Mouse (Mus musculus) kidney, embryonic 14.5 days (tissue): ENCODE data around the gene Foxp1. TPM values are rescaled to one million over a fixed set of nuclear protein-coding genes. Genes with fewer than 3 reads are reported as not detected.
A peak's percentile ranks its signal among the peaks of the same experiment; 100 is the strongest.

Experiments
- ATAC-seq: fragments of 200-750 bp; cut with Nextera tagmentation; 2 replicates; pipeline ENCODE4 v1.8.0; 2017; ENCODE audit warnings: moderate number of reproducible peaks, mild to moderate bottlenecking, moderate TSS enrichment, moderate library complexity; ENCODE audit not compliant: low FRiP score, low TSS enrichment
- H3K27ac ChIP-seq: fragments of 300-500 bp; sonication (generic); 2 replicates; pipeline ENCODE4 v1.5.1; 2014; ENCODE audit warnings: low read depth, mild to moderate bottlenecking, low read length, moderate library complexity, mixed read lengths
- H3K27me3 ChIP-seq: fragments of 300-500 bp; sonication (generic); 2 replicates; pipeline ENCODE4 v1.6.1; 2014; ENCODE audit warnings: mild to moderate bottlenecking, low read length; ENCODE audit not compliant: control insufficient read depth, insufficient read depth
- H3K36me3 ChIP-seq: fragments of 300-500 bp; sonication (generic); 2 replicates; pipeline ENCODE4 v1.6.1; 2014; ENCODE audit warnings: low read length, mixed read lengths; ENCODE audit not compliant: control insufficient read depth, insufficient read depth
- H3K4me1 ChIP-seq: fragments of 300-500 bp; sonication (generic); 2 replicates; pipeline ENCODE4 v1.6.1; 2014; ENCODE audit warnings: low read length, mixed read lengths; ENCODE audit not compliant: control insufficient read depth, insufficient read depth
- H3K4me2 ChIP-seq: fragments of 300-500 bp; sonication (generic); replicated peaks from 2 replicates; pipeline ENCODE4 v1.6.1; 2014; ENCODE audit warnings: low read depth, mild to moderate bottlenecking, low read length
- H3K4me3 ChIP-seq: fragments of 300-500 bp; sonication (generic); 2 replicates; pipeline ENCODE4 v1.5.1; 2014; ENCODE audit warnings: mild to moderate bottlenecking, low read length
- H3K9ac ChIP-seq: fragments of 300-500 bp; sonication (generic); 2 replicates; pipeline ENCODE4 v1.6.1; 2014; ENCODE audit warnings: low read depth, mild to moderate bottlenecking, low read length, moderate library complexity
- H3K9me3 ChIP-seq: fragments of 300-500 bp; sonication (generic); 2 replicates; pipeline ENCODE4 v1.6.1; 2016; ENCODE audit warnings: low read length; ENCODE audit not compliant: control insufficient read depth
- WGBS: fragments of 180-500 bp; shearing (Covaris S2); extraction: QIAGEN DNeasy Blood & Tissue Kit; methylation state at CpG from one replicate; pipeline ENCODE4 v1.1.7; 2014; 5-methylcytosine and 5-hydroxymethylcytosine counted together
- polyA plus RNA-seq: library from polyadenylated mRNA; unstranded; fragments of >200 nt; fragmentation: Nextera tagmentation; extraction: Ambion mirVana; gene quantifications from 2 replicates; pipeline ENCODE4 v1.2.1, GENCODE M21; 2014

Gene Foxp1
- polyA plus RNA-seq, 1 experiment from 2014 or later = 67.4 TPM

- ATAC-seq = no peak
- WGBS = 58% methylated on average over 5 of the region's 5 CpGs
- Histone ChIP-seq H3K27me3 (no peaks in the 10 kb centered on the region), H3K36me3 (no peaks in the 10 kb centered on the region), H3K4me1 (peaks cover 21% of the 10 kb centered on the region), H3K4me3 (no peak overlapping the region), H3K9me3 (no peaks in the 10 kb centered on the region), H3K27ac (no peak overlapping the region), H3K4me2 (no peak overlapping the region), H3K9ac (no peak overlapping the region)
Measured at GRCm38 (mm10) chr6:99496114-99496513, 26.4 kb downstream of the Foxp1 start.

GRCm38 (mm10) chr6:99492937-99493336 is 29.6 kb downstream of the Foxp1 start:
- H3K4me2 ChIP-seq = no peak overlapping the region
- H3K4me3 ChIP-seq = no peak overlapping the region
- no peaks in the 10 kb centered on the region for H3K27me3 ChIP-seq
- no peaks in the 10 kb centered on the region for H3K36me3 ChIP-seq
- no peak for ATAC-seq
- 53% methylated on average over 3 of the region's 3 CpGs for WGBS
- H3K4me1 ChIP-seq = peaks cover 30% of the 10 kb centered on the region
- H3K9me3 ChIP-seq = no peaks in the 10 kb centered on the region
- no peak overlapping the region for H3K9ac ChIP-seq
- no peak overlapping the region for H3K27ac ChIP-seq

GRCm38 (mm10) chr6:99491979-99492544 is 30.5 kb downstream of the Foxp1 start:
- 78% methylated on average over 6 of the region's 6 CpGs for WGBS
- H3K9ac ChIP-seq = no peak overlapping the region
- no peak overlapping the region for H3K4me3 ChIP-seq
- peaks cover 30% of the 10 kb centered on the region for H3K4me1 ChIP-seq
- no peak overlapping the region for H3K4me2 ChIP-seq
- H3K9me3 ChIP-seq = no peaks in the 10 kb centered on the region
- H3K36me3 ChIP-seq = no peaks in the 10 kb centered on the region
- H3K27ac ChIP-seq = no peak overlapping the region
- no peak for ATAC-seq
- H3K27me3 ChIP-seq = no peaks in the 10 kb centered on the region

- Histone ChIP-seq H3K36me3 (no peaks in the 10 kb centered on the region), H3K4me1 (peaks cover 28% of the 10 kb centered on the region), H3K27me3 (no peaks in the 10 kb centered on the region), H3K9me3 (no peaks in the 10 kb centered on the region), H3K4me2 (no peak overlapping the region), H3K9ac (no peak overlapping the region), H3K27ac (no peak overlapping the region), H3K4me3 (no peak overlapping the region)
- no peak for ATAC-seq
- 63% methylated on average over 3 of the region's 3 CpGs for WGBS
Measured at GRCm38 (mm10) chr6:99491146-99491545, 31.4 kb downstream of the Foxp1 start.

GRCm38 (mm10) chr6:99489900-99490648 is 32.4 kb downstream of the Foxp1 start:
- Histone ChIP-seq H3K4me3 (no peak overlapping the region), H3K4me1 (peaks cover 39% of the 10 kb centered on the region), H3K4me2 (no peak overlapping the region), H3K27me3 (no peaks in the 10 kb centered on the region), H3K9ac (no peak overlapping the region), H3K27ac (no peak overlapping the region), H3K9me3 (no peaks in the 10 kb centered on the region), H3K36me3 (no peaks in the 10 kb centered on the region)
- 71% methylated on average over 8 of the region's 8 CpGs for WGBS
- ATAC-seq = no peak

- H3K4me2 ChIP-seq = no peak overlapping the region
- WGBS = 61% methylated on average over 10 of the region's 10 CpGs
- no peaks in the 10 kb centered on the region for H3K9me3 ChIP-seq
- no peak overlapping the region for H3K27ac ChIP-seq
- no peak overlapping the region for H3K4me3 ChIP-seq
- no peak for ATAC-seq
- no peaks in the 10 kb centered on the region for H3K27me3 ChIP-seq
- H3K9ac ChIP-seq = no peak overlapping the region
- H3K4me1 ChIP-seq = peaks cover 45% of the 10 kb centered on the region
- no peaks in the 10 kb centered on the region for H3K36me3 ChIP-seq
Measured at GRCm38 (mm10) chr6:99489423-99489822, 33.1 kb downstream of the Foxp1 start.

GRCm38 (mm10) chr6:99485884-99486640 is 36.5 kb downstream of the Foxp1 start:
- H3K27ac ChIP-seq = peak overlapping the region; percentile 80
- no peaks in the 10 kb centered on the region for H3K36me3 ChIP-seq
- H3K4me2 ChIP-seq = peak overlapping the region; percentile 35; the same call in 1 of the 2 replicates
- no peak overlapping the region for H3K9ac ChIP-seq
- H3K9me3 ChIP-seq = no peaks in the 10 kb centered on the region
- ATAC-seq = 0 out of 2 replicates have a peak, but pooled peaks have one; percentile 13
- no peak overlapping the region; the same call in 1 of the 2 replicates for H3K4me3 ChIP-seq
- 65% methylated on average over 12 of the region's 12 CpGs for WGBS
- H3K27me3 ChIP-seq = no peaks in the 10 kb centered on the region
- H3K4me1 ChIP-seq = peaks cover 51% of the 10 kb centered on the region

GRCm38 (mm10) chr6:99485217-99485883 is 37.2 kb downstream of the Foxp1 start:
- Histone ChIP-seq H3K4me1 (peaks cover 46% of the 10 kb centered on the region), H3K4me3 (no peak overlapping the region; the same call in 1 of the 2 replicates), H3K9me3 (no peaks in the 10 kb centered on the region), H3K9ac (peak overlapping the region; percentile 42; the same call in 1 of the 2 replicates), H3K4me2 (peak overlapping the region; percentile 35), H3K36me3 (no peaks in the 10 kb centered on the region), H3K27ac (peak overlapping the region; percentile 80), H3K27me3 (no peaks in the 10 kb centered on the region)
- WGBS = 18% methylated on average over 20 of the region's 20 CpGs
- peak; percentile 93 for ATAC-seq
